Mouse (Mus musculus) forebrain, embryonic 11.5 days (tissue): ENCODE measurements at regions not wholly inside any gene's neighbourhood (a gene's known extent, or its start where the extent isn't known, plus 50 kb on each side); places are given as distances from the start of the nearest gene placed in this dataset. TPM values are rescaled to one million over a fixed set of nuclear protein-coding genes. Genes with fewer than 3 reads are reported as not detected.

Experiments used
- ATAC-seq: fragments of 200-750 bp; cut with Nextera tagmentation; replicated peaks from 2 replicates; pipeline ENCODE4 v1.8.0; 2017; ENCODE audit warnings: moderate TSS enrichment; ENCODE audit not compliant: low FRiP score
- DNase-seq: peaks from one replicate; pipeline ENCODE4 v3.0.0-alpha.2; 2017; ENCODE audit warnings: low spot score
- H3K27ac ChIP-seq: fragments of 300-500 bp; sonication (generic); 2 replicates; pipeline ENCODE4 v1.5.1; 2014; ENCODE audit warnings: low read depth, low read length
- H3K27me3 ChIP-seq: fragments of 300-500 bp; sonication (generic); 2 replicates; pipeline ENCODE4 v1.6.1; 2014; ENCODE audit warnings: mild to moderate bottlenecking, low read length, mixed read lengths; ENCODE audit not compliant: control insufficient read depth, insufficient read depth
- H3K36me3 ChIP-seq: fragments of 300-500 bp; sonication (generic); 2 replicates; pipeline ENCODE4 v1.6.1; 2014; ENCODE audit warnings: mild to moderate bottlenecking, low read length, moderate library complexity, mixed read lengths; ENCODE audit not compliant: control insufficient read depth, insufficient read depth
- H3K4me1 ChIP-seq: fragments of 300-500 bp; sonication (generic); replicated peaks from 2 replicates; pipeline ENCODE4 v1.6.1; 2014; ENCODE audit warnings: low read length, mixed read lengths; ENCODE audit not compliant: control insufficient read depth, insufficient read depth
- H3K4me2 ChIP-seq: fragments of 300-500 bp; sonication (generic); 2 replicates; pipeline ENCODE4 v1.6.1; 2014; ENCODE audit warnings: low read depth, mild to moderate bottlenecking, low read length, moderate library complexity, mixed read lengths; ENCODE audit not compliant: severe bottlenecking
- H3K4me3 ChIP-seq: fragments of 300-500 bp; sonication (generic); 2 replicates; pipeline ENCODE4 v1.5.1; 2014; ENCODE audit warnings: low read depth, low read length
- H3K9ac ChIP-seq: fragments of 300-500 bp; sonication (generic); 2 replicates; pipeline ENCODE4 v1.6.1; 2014; ENCODE audit warnings: low read length
- H3K9me3 ChIP-seq: fragments of 300-500 bp; sonication (generic); 2 replicates; pipeline ENCODE4 v1.6.1; 2016; ENCODE audit warnings: low read length, mixed read lengths; ENCODE audit not compliant: control insufficient read depth
- WGBS: fragments of 180-500 bp; shearing (Covaris S2); extraction: QIAGEN DNeasy Blood & Tissue Kit; methylation state at CpG from one replicate; pipeline ENCODE4 v1.1.7; 2014; 5-methylcytosine and 5-hydroxymethylcytosine counted together
- microRNA counts: library from miRNA; unstranded; fragments of <30 nt; microRNA quantifications from one replicate; lab custom pipeline; 2015
- microRNA-seq: library from miRNA; unstranded; fragments of <30 nt; microRNA quantifications from one replicate; pipeline ENCODE4, GENCODE M21; 2016; ENCODE audit not compliant: insufficient number of aligned reads

DNA sequence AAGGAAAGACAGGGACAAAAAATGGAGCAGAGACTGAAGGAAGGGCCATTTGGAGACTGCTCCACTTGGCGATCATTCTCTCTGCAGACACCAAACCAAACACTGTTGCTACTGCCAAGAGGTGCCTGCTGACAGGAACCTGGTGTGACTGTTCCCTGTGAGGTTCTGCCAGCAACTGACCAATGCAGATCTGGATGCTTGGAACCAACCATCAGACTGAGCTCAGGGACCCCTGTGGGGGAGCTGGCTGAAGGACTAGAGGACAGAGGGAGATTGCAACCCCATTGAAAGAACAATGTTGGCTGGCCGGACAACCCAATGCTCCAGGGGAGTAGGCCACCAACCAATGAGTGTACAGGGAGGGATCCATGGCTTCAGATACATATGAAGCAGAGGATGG, 139.2 kb upstream of the Cep126 start:
- ATAC-seq (no peak), DNase-seq (no peak)
- H3K4me2 ChIP-seq: no peak overlapping the region
- no peak overlapping the region for H3K4me3 ChIP-seq
- H3K9me3 ChIP-seq: no peaks in the 10 kb centered on the region
- no peaks in the 10 kb centered on the region for H3K27me3 ChIP-seq
- no peak overlapping the region for H3K27ac ChIP-seq
- no peak overlapping the region for H3K9ac ChIP-seq
- H3K36me3 ChIP-seq: no peaks in the 10 kb centered on the region
- no peaks in the 10 kb centered on the region for H3K4me1 ChIP-seq
- WGBS: 91% methylated on average over 2 of the region's 2 CpGs

DNA sequence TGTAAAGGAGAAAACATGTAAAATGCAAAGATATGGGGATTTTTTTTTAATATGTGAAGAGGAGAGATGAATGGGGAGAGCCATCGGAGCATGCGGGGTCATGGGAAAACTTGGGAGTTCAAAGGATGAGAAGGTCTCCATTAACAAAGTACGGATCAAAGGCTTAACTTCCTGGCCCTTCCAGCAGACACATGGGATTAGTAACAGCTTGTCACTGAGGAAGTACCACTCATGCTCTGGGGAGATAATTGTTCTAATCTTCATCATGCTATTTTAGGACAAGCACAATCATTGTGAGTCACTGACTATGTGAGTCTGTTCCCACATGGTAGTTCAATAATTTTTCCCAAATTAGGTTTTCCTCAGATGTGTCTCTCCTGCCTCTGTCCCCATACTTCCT, 115.4 kb upstream of the Cep126 start:
- WGBS: 83% methylated on average over 3 of the region's 3 CpGs
- no peak overlapping the region for H3K4me3 ChIP-seq
- H3K4me1 ChIP-seq: no peaks in the 10 kb centered on the region
- H3K36me3 ChIP-seq: no peaks in the 10 kb centered on the region
- no peaks in the 10 kb centered on the region for H3K9me3 ChIP-seq
- no peak overlapping the region for H3K4me2 ChIP-seq
- no peak overlapping the region for H3K27ac ChIP-seq
- no peak for DNase-seq
- ATAC-seq: no peak
- H3K9ac ChIP-seq: no peak overlapping the region
- no peaks in the 10 kb centered on the region for H3K27me3 ChIP-seq

DNA sequence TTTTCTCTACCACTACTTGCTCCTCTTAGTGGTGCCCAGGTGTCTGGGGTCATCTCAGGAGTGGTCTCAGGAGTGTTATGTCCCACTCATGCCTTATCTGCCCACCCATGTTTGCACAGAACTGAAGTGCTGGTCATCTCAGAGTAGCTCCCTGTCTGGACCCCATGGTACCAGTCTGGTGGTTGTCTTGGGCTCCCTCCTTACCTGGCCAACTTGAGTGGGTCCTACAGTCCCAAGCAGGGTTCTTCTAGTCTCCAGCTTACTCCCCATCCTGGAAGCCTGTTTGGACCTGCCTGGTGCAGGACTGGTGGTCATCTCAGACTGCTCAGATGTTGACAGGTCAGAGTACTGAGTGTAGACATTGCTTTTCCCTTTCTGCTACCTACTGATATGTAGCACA, 94.0 kb upstream of the Cep126 start:
- no peak overlapping the region for H3K9ac ChIP-seq
- no peak overlapping the region for H3K27ac ChIP-seq
- H3K4me3 ChIP-seq: no peak overlapping the region
- ATAC-seq (no peak), DNase-seq (no peak)
- no peaks in the 10 kb centered on the region for H3K9me3 ChIP-seq
- H3K27me3 ChIP-seq: no peaks in the 10 kb centered on the region
- H3K36me3 ChIP-seq: no peaks in the 10 kb centered on the region
- no peak overlapping the region for H3K4me2 ChIP-seq
- no peaks in the 10 kb centered on the region for H3K4me1 ChIP-seq

DNA sequence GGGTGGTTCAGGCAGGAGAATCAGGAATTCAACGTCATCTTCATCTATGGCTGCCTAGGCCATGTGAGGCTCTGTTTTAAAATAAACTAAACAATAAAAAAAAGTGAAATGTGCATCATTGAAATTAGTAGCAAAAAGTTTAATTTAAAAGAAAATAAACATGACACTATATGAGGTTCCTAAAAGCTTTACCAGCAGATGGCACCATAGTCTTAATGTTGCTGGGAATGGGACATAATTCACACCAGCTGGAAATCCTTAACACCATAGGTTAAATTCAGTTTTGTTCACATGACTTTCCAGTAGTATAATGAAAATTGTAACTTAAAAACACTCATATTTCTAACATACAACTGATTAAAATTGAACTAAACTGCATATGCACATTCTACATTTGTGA, 92.3 kb upstream of the Cep126 start:
- 34% methylated on average over 1 of the region's 1 CpGs for WGBS
- H3K9me3 ChIP-seq: no peaks in the 10 kb centered on the region
- no peak overlapping the region for H3K4me3 ChIP-seq
- ATAC-seq (peak; percentile 61; the same call in 1 of the 2 replicates), DNase-seq (no peak)
- H3K27ac ChIP-seq: no peak overlapping the region
- H3K36me3 ChIP-seq: no peaks in the 10 kb centered on the region
- no peaks in the 10 kb centered on the region for H3K27me3 ChIP-seq
- no peaks in the 10 kb centered on the region for H3K4me1 ChIP-seq
- no peak overlapping the region for H3K9ac ChIP-seq
- H3K4me2 ChIP-seq: no peak overlapping the region

DNA sequence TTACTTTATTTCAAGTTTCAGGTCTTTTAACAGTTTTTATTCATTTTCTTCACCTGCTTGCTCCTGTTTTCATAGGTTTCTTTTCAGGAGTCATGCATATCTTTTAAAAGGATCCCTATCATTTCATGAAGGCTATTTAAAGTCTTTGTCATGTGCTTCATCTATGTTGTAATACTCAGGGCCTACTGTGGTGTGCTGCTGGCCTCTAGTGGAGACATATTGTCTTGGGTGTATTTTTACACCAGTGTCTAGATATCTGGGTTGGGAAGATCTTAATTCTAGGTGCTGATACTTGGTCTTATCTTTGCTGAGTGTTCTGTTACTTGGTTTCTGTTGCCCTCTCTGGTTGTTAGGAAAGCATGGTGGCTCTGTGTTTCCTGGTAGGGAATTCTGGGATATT, 74.8 kb upstream of the Cep126 start:
- Histone ChIP-seq H3K27ac (no peak overlapping the region), H3K9ac (no peak overlapping the region), H3K36me3 (no peaks in the 10 kb centered on the region), H3K4me1 (no peaks in the 10 kb centered on the region), H3K9me3 (no peaks in the 10 kb centered on the region), H3K4me2 (no peak overlapping the region), H3K4me3 (no peak overlapping the region), H3K27me3 (no peaks in the 10 kb centered on the region)
- 0 out of 2 replicates have a peak, but pooled peaks have one; percentile 66 for ATAC-seq
- no peak for DNase-seq

DNA sequence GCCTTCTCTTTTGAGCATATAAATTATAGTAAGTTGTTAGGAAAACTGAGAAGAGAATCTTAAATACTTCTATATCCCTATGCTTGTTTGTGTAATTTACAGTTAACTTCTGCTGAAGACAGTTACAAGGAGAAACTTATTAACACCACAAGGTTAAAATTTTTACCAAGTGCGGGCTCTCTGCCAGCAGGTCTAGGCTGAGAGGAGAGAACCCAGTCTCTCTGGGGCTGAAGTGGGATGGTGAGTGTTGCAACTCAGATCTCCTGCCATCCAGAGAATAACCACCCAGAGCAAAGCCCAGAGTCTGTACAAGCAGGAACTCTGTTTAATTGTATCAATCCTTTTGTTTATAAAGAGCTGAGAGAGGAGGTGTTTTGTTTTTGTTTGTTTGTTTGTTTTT, 51.3 kb upstream of the Cep126 start:
- Histone ChIP-seq H3K9ac (no peak overlapping the region), H3K4me2 (no peak overlapping the region), H3K9me3 (no peaks in the 10 kb centered on the region), H3K27ac (no peak overlapping the region), H3K4me1 (no peaks in the 10 kb centered on the region), H3K27me3 (no peaks in the 10 kb centered on the region), H3K36me3 (no peaks in the 10 kb centered on the region), H3K4me3 (no peak overlapping the region)
- 81% methylated on average over 1 of the region's 1 CpGs for WGBS
- ATAC-seq (no peak), DNase-seq (no peak)

MicroRNA genes in the stretch of these regions (microRNA counts, 519-probe panel; counts per million panel counts)
- microRNA mmu-miR-1899 (lab: Ali Mortazavi, UCI): 31.2 counts per million

Small RNAs in the stretch of these regions (microRNA-seq; reads per million reads assigned to microRNA genes)
- gene Mir1899: not detected
